Comparison of ENCODE assay signal across 10 mouse cellular contexts in the genomic region with DNA sequence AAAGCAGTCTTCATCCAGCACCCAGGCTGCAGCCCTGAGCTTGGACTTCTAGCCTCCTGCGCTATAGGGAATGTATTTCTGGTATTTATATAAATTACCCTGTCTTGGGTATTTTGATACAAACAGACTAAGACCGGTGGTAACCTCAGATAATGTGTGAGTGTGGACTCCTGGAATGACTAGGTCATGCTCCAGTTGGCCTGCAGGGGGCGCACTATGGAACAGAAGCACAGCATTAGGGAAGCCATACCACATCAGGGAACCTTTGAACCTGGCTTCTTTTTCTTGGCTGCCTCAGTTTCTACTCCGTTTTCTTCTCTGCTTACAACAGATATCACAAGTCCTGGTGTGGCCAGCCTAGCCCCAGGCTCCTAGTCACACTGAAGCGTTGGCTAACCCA. TPM values are rescaled to one million over a fixed set of nuclear protein-coding genes. Genes with fewer than 3 reads are reported as not detected.
A peak's percentile ranks its signal among the peaks of the same experiment; 100 is the strongest.
DNase-seq lines count a peak whose midpoint lies in the region; ATAC-seq lines count a peak whose summit lies in the region.
"Had no signal": no experiment of that assay in that cellular context is flagged by ENCODE, and none has a peak within 500 bp of the region (broad histone marks: within the 10 kb centered on the region; RNA-seq: fewer than 3 reads in every experiment).

No protein-coding gene starts in this region.

- no peaks in the 10 kb centered on the region for H3K27me3 ChIP-seq in midbrain, embryonic 11.5 days (ENCODE audit: control insufficient read depth, insufficient read depth, low read length)
- H3K27me3 ChIP-seq in midbrain, embryonic 16.5 days (ENCODE audit: control insufficient read depth, insufficient read depth, low read depth, low read length) = no peaks in the 10 kb centered on the region
- H3K27me3 ChIP-seq: intestine, embryonic 15.5 days had no signal

- ATAC-seq in midbrain, embryonic 11.5 days (ENCODE audit: low FRiP score) = no peak
- ATAC-seq in midbrain, embryonic 16.5 days = no peak
- ATAC-seq: intestine, embryonic 15.5 days had no signal

- no peaks in the 10 kb centered on the region for H3K9me3 ChIP-seq in midbrain, embryonic 11.5 days (ENCODE audit: control insufficient read depth, low read length)
- H3K9me3 ChIP-seq in midbrain, embryonic 16.5 days (replicated peaks; ENCODE audit: control insufficient read depth, low read length, poor library complexity, severe bottlenecking) = no peaks in the 10 kb centered on the region
- H3K9me3 ChIP-seq: intestine, embryonic 15.5 days had no signal

- no peaks in the 10 kb centered on the region for H3K36me3 ChIP-seq in midbrain, embryonic 11.5 days (ENCODE audit: control insufficient read depth, insufficient read depth, low read length)
- no peaks in the 10 kb centered on the region for H3K36me3 ChIP-seq in midbrain, embryonic 16.5 days (ENCODE audit: control insufficient read depth, insufficient read depth, low read length)
- H3K36me3 ChIP-seq: G1E; intestine, embryonic 15.5 days had no signal

- no peak overlapping the region for H3K4me3 ChIP-seq in midbrain, embryonic 11.5 days (ENCODE audit: low read depth, low read length)
- H3K4me3 ChIP-seq in midbrain, embryonic 16.5 days (ENCODE audit: low read depth, low read length) = no peak overlapping the region
- H3K4me3 ChIP-seq: intestine, embryonic 15.5 days had no signal

- H3K27ac ChIP-seq in midbrain, embryonic 11.5 days (ENCODE audit: low read depth, low read length) = no peak overlapping the region
- H3K27ac ChIP-seq in midbrain, embryonic 16.5 days (ENCODE audit: low read length) = no peak overlapping the region
- H3K27ac ChIP-seq: intestine, embryonic 15.5 days had no signal

- H3K9ac ChIP-seq in midbrain, embryonic 11.5 days (ENCODE audit: low read length) = no peak overlapping the region
- no peak overlapping the region for H3K9ac ChIP-seq in midbrain, embryonic 16.5 days (ENCODE audit: low read depth, low read length)
- H3K9ac ChIP-seq: intestine, embryonic 15.5 days had no signal

- 63% methylated on average over 5 of the region's 5 CpGs for WGBS in midbrain, embryonic 11.5 days
- 69% methylated on average over 5 of the region's 5 CpGs for WGBS in midbrain, embryonic 16.5 days

- no peak overlapping the region for H3K4me2 ChIP-seq in midbrain, embryonic 11.5 days
- H3K4me2 ChIP-seq in midbrain, embryonic 16.5 days (ENCODE audit: low read length) = no peak overlapping the region
- H3K4me2 ChIP-seq: intestine, embryonic 15.5 days had no signal

- H3K4me1 ChIP-seq in midbrain, embryonic 11.5 days (ENCODE audit: control insufficient read depth, insufficient read depth, low read length) = no peaks in the 10 kb centered on the region
- H3K4me1 ChIP-seq in midbrain, embryonic 16.5 days (ENCODE audit: control insufficient read depth, insufficient read depth, low read length) = no peaks in the 10 kb centered on the region
- H3K4me1 ChIP-seq: intestine, embryonic 15.5 days had no signal

- peak; percentile 49 for DNase-seq in embryo, embryonic 10 days (ENCODE audit: low spot score)
- no peak for DNase-seq in embryo, embryonic 10.5 days (ENCODE audit: low spot score)
- peak; percentile 89 for DNase-seq in midbrain, embryonic 11.5 days (ENCODE audit: low spot score, missing footprints)
- peak; percentile 35 for DNase-seq in induced T-regulatory cell, adult 2 months (ENCODE audit: low read depth)
- DNase-seq in testis, postnatal 14 days (ENCODE audit: low spot score) = peak; percentile 56
- no peak for DNase-seq in Muller cell, postnatal 12 days (ENCODE audit: inconsistent ontology term)
- DNase-seq in ovary, postnatal 10 days (ENCODE audit: low spot score) = no peak

RNA-seq across cellular contexts. Expression of a gene that starts 33.2 kb away (rescaled TPM):
- 0.57 and 0.63 TPM in 2 replicates for polyA plus RNA-seq in midbrain, embryonic 11.5 days (2014; fragmentation: Nextera tagmentation; extraction: Ambion mirVana)
- polyA plus RNA-seq in midbrain, embryonic 16.5 days (2015; fragmentation: Nextera tagmentation; extraction: Ambion mirVana) = not detected in 2 replicates
- polyA plus RNA-seq: G1E; intestine, embryonic 15.5 days had no signal

Comparison
In these comparisons a context has a peak if more than half of its experiments do, and no peak if none do; other contexts are left out.
1. DNase-seq: peak in embryo, embryonic 10 days (single experiment), midbrain, embryonic 11.5 days (single experiment), induced T-regulatory cell, adult 2 months (single experiment) and testis, postnatal 14 days (single experiment); none in embryo, embryonic 10.5 days (single experiment), Muller cell, postnatal 12 days (single experiment) and ovary, postnatal 10 days (single experiment).